In the genomic region with DNA sequence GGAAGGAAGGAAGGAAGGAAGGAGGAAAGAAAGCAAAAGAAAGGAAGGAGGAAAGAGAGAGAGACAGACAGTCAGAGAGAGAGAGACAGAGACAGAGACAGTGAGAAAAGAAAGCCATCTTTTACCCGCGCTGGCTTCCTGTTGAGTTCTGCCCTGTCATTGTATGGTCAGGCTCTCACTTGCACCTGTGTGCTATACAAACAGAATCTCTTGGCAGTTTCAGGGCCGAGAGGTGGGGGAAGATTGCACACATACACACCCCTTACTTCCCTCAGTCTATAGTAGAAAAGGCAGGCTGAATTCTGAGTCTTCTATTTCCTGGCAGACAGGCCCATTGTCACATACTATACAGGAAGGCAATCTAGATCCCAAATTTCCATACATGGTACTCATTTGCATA, we compare ENCODE assay signal across 28 mouse cellular contexts.
DNase-seq lines count a peak whose midpoint lies in the region; ATAC-seq lines count a peak whose summit lies in the region.
"Had no signal": no experiment of that assay in that cellular context is flagged by ENCODE, and none has a peak within 500 bp of the region (broad histone marks: within the 10 kb centered on the region; RNA-seq: fewer than 3 reads in every experiment).

No protein-coding gene starts in this region.

- ATAC-seq in intestine, embryonic 16.5 days = 0 out of 2 replicates have a peak, but pooled peaks have one; percentile 38
- no peak for ATAC-seq in intestine, embryonic 15.5 days
- ATAC-seq: forebrain, embryonic 15.5 days; hindbrain, embryonic 16.5 days had no signal

- 62% methylated on average over 3 of the region's 3 CpGs for WGBS in intestine, embryonic 16.5 days
- 64% methylated on average over 3 of the region's 3 CpGs for WGBS in intestine, embryonic 15.5 days

- H3K9ac ChIP-seq in intestine, embryonic 16.5 days (ENCODE audit: low read depth, low read length) = no peak overlapping the region
- no peak overlapping the region for H3K9ac ChIP-seq in intestine, embryonic 15.5 days
- H3K9ac ChIP-seq: embryonic facial prominence, embryonic 13.5 days; forebrain, embryonic 12.5 days; forebrain, embryonic 15.5 days; heart, embryonic 12.5 days; heart, embryonic 15.5 days; hindbrain, embryonic 13.5 days had no signal

- H3K9me3 ChIP-seq in intestine, embryonic 16.5 days (ENCODE audit: control insufficient read depth, low read length) = peaks cover 3% of the 10 kb centered on the region; the same call in 1 of the 2 replicates
- H3K9me3 ChIP-seq in intestine, embryonic 15.5 days = no peaks in the 10 kb centered on the region
- H3K9me3 ChIP-seq: heart, embryonic 15.5 days had no signal

- no peaks in the 10 kb centered on the region for H3K4me1 ChIP-seq in intestine, embryonic 16.5 days (ENCODE audit: control insufficient read depth, insufficient read depth, low read length)
- H3K4me1 ChIP-seq in intestine, embryonic 15.5 days (replicated peaks) = no peaks in the 10 kb centered on the region
- H3K4me1 ChIP-seq: embryonic facial prominence, embryonic 10.5 days; embryonic facial prominence, embryonic 13.5 days; forebrain, embryonic 12.5 days; forebrain, embryonic 15.5 days; heart, embryonic 15.5 days; hindbrain, embryonic 10.5 days; hindbrain, embryonic 13.5 days had no signal

- H3K27ac ChIP-seq in intestine, embryonic 16.5 days (ENCODE audit: low read length) = no peak overlapping the region
- H3K27ac ChIP-seq in intestine, embryonic 15.5 days = no peak overlapping the region
- H3K27ac ChIP-seq: embryonic facial prominence, embryonic 10.5 days; embryonic facial prominence, embryonic 13.5 days; forebrain, embryonic 12.5 days; forebrain, embryonic 15.5 days; heart, embryonic 15.5 days; hindbrain, embryonic 10.5 days; hindbrain, embryonic 13.5 days had no signal

- H3K27me3 ChIP-seq in intestine, embryonic 16.5 days (replicated peaks; ENCODE audit: control insufficient read depth, insufficient read depth, low read length) = no peaks in the 10 kb centered on the region
- H3K27me3 ChIP-seq in intestine, embryonic 15.5 days (replicated peaks) = no peaks in the 10 kb centered on the region
- H3K27me3 ChIP-seq: embryonic facial prominence, embryonic 13.5 days; forebrain, embryonic 12.5 days; forebrain, embryonic 15.5 days; heart, embryonic 12.5 days; heart, embryonic 15.5 days; hindbrain, embryonic 13.5 days had no signal

- H3K4me2 ChIP-seq in intestine, embryonic 16.5 days (ENCODE audit: low read depth, low read length) = no peak overlapping the region
- H3K4me2 ChIP-seq in intestine, embryonic 15.5 days (replicated peaks) = no peak overlapping the region
- H3K4me2 ChIP-seq: embryonic facial prominence, embryonic 13.5 days; forebrain, embryonic 12.5 days; forebrain, embryonic 15.5 days; heart, embryonic 12.5 days; heart, embryonic 15.5 days; hindbrain, embryonic 13.5 days had no signal

- no peak overlapping the region for H3K4me3 ChIP-seq in intestine, embryonic 16.5 days (ENCODE audit: low read length)
- no peak overlapping the region for H3K4me3 ChIP-seq in intestine, embryonic 15.5 days (replicated peaks)
- H3K4me3 ChIP-seq: embryonic facial prominence, embryonic 10.5 days; embryonic facial prominence, embryonic 13.5 days; erythroblast, embryonic 14.5 days; forebrain, embryonic 12.5 days; forebrain, embryonic 15.5 days; heart, embryonic 12.5 days; heart, embryonic 15.5 days; hindbrain, embryonic 10.5 days; hindbrain, embryonic 13.5 days had no signal

- H3K36me3 ChIP-seq in intestine, embryonic 16.5 days (ENCODE audit: control insufficient read depth, insufficient read depth, low read length) = 0 out of 2 replicates have a peak, but pooled peaks cover 3% of the 10 kb centered on the region
- H3K36me3 ChIP-seq in intestine, embryonic 15.5 days = no peaks in the 10 kb centered on the region
- H3K36me3 ChIP-seq: embryonic facial prominence, embryonic 10.5 days; embryonic facial prominence, embryonic 13.5 days; forebrain, embryonic 12.5 days; forebrain, embryonic 15.5 days; heart, embryonic 12.5 days; heart, embryonic 15.5 days; hindbrain, embryonic 10.5 days; hindbrain, embryonic 13.5 days had no signal

- DNase-seq in 416B (ENCODE audit: low read depth) = peak; percentile 27
- DNase-seq in T-cell, adult 2 months (ENCODE audit: low spot score) = peak; percentile 40
- DNase-seq in thymus, postnatal 14 days = peak; percentile 65
- no peak for DNase-seq in layer of hippocampus, adult 11-12 months (ENCODE audit: low spot score)
- no peak for DNase-seq in kidney, adult 8-10 months
- DNase-seq: adrenal gland, adult 2 months; adrenal gland, postnatal 14 days; cerebellum, adult 11 months; cerebellum, adult 8-10 months; cerebellum, postnatal 10 days; cerebellum, postnatal 36 days; embryo, embryonic 11 days; gastrocnemius, postnatal 25 days; heart, adult 18-20 months; heart, postnatal 10 days; heart, postnatal 36 days had no signal

Comparison
In these comparisons a context has a peak if more than half of its experiments do, and no peak if none do; other contexts are left out.
1. DNase-seq: peak in 416B (single experiment), T-cell, adult 2 months (single experiment) and thymus, postnatal 14 days (single experiment); none in layer of hippocampus, adult 11-12 months (single experiment) and kidney, adult 8-10 months (0 of 2).